Mouse (Mus musculus): ENCODE results near the gene Kncn. TPM values are rescaled to one million over a fixed set of nuclear protein-coding genes. Genes with fewer than 3 reads are reported as not detected.

The Kncn gene
- total and polyA plus RNA-seq, 2 experiments from 2014 or later, result 0.10 TPM; not detected in 1

GRCm38 (mm10) chr4:115869512-115870210 is 14.5 kb upstream of the Kncn start:
- no peak overlapping the region for H3K9ac ChIP-seq (replicated peaks; ENCODE audit: low read length)
- no peak for DNase-seq (ENCODE audit: low spot score)

GRCm38 (mm10) chr4:115873231-115873630 is 11.0 kb upstream of the Kncn start:
- 71% methylated on average over 3 of the region's 3 CpGs for WGBS
- no peak overlapping the region for H3K9ac ChIP-seq (replicated peaks; ENCODE audit: low read length)
- no peak for ATAC-seq

More at GRCm38 (mm10) chr4:115869512-115870210, 14.5 kb upstream of the Kncn start:
- H3K27me3 ChIP-seq (ENCODE audit: insufficient read depth, low read length), result no peaks in the 10 kb centered on the region
- H3K4me1 ChIP-seq (ENCODE audit: insufficient read depth, low read length), result peaks cover 4% of the 10 kb centered on the region; the same call in 1 of the 2 replicates
- no peak for TF ChIP-seq CTCF (IDR thresholded peaks at IDR 0.05; ENCODE audit: low read depth)
- H3K27ac ChIP-seq, result no peak overlapping the region
- no peak overlapping the region for H3K4me3 ChIP-seq (ENCODE audit: low read length)
- H3K36me3 ChIP-seq (ENCODE audit: insufficient read depth, low read length), result 0 out of 2 replicates have a peak, but pooled peaks cover 6% of the 10 kb centered on the region
- WGBS, result 29% methylated on average over 16 of the region's 16 CpGs
- H3K4me2 ChIP-seq (ENCODE audit: low read depth, low read length), result no peak overlapping the region
- H3K9me3 ChIP-seq (ENCODE audit: low read length), result no peaks in the 10 kb centered on the region
- peak; percentile 31; the same call in 1 of the 2 replicates for ATAC-seq

GRCm38 (mm10) chr4:115878216-115878678 is 6.0 kb upstream of the Kncn start:
- no peaks in the 10 kb centered on the region for H3K36me3 ChIP-seq (ENCODE audit: insufficient read depth, low read length)
- ATAC-seq, result peak; percentile 18; the same call in 1 of the 2 replicates
- H3K9ac ChIP-seq (replicated peaks; ENCODE audit: low read length), result no peak overlapping the region; the same call in 1 of the 2 replicates
- no peaks in the 10 kb centered on the region for H3K9me3 ChIP-seq (ENCODE audit: low read length)
- H3K4me2 ChIP-seq (ENCODE audit: low read depth, low read length), result 0 out of 2 replicates have a peak overlapping the region, but pooled peaks have one; percentile 13
- DNase-seq (ENCODE audit: low spot score), result peak; percentile 20
- H3K4me3 ChIP-seq (ENCODE audit: low read length), result no peak overlapping the region
- peaks cover 18% of the 10 kb centered on the region for H3K4me1 ChIP-seq (ENCODE audit: insufficient read depth, low read length)
- WGBS, result 5% methylated on average over 11 of the region's 11 CpGs
- peak overlapping the region; percentile 8; the same call in 1 of the 2 replicates for H3K27ac ChIP-seq
- no peaks in the 10 kb centered on the region for H3K27me3 ChIP-seq (ENCODE audit: insufficient read depth, low read length)
- no peak for TF ChIP-seq CTCF (IDR thresholded peaks at IDR 0.05; ENCODE audit: low read depth)

More at GRCm38 (mm10) chr4:115873231-115873630, 11.0 kb upstream of the Kncn start:
- H3K36me3 ChIP-seq (ENCODE audit: insufficient read depth, low read length), result 0 out of 2 replicates have a peak, but pooled peaks cover 6% of the 10 kb centered on the region
- no peaks in the 10 kb centered on the region for H3K9me3 ChIP-seq (ENCODE audit: low read length)
- H3K4me1 ChIP-seq (ENCODE audit: insufficient read depth, low read length), result peaks cover 5% of the 10 kb centered on the region; the same call in 1 of the 2 replicates
- no peak for DNase-seq (ENCODE audit: low spot score)
- H3K4me3 ChIP-seq (ENCODE audit: low read length), result no peak overlapping the region
- H3K27me3 ChIP-seq (ENCODE audit: insufficient read depth, low read length), result no peaks in the 10 kb centered on the region
- TF ChIP-seq CTCF (IDR thresholded peaks at IDR 0.05; ENCODE audit: low read depth), result no peak
- no peak overlapping the region for H3K27ac ChIP-seq
- H3K4me2 ChIP-seq (ENCODE audit: low read depth, low read length), result no peak overlapping the region

DNA sequence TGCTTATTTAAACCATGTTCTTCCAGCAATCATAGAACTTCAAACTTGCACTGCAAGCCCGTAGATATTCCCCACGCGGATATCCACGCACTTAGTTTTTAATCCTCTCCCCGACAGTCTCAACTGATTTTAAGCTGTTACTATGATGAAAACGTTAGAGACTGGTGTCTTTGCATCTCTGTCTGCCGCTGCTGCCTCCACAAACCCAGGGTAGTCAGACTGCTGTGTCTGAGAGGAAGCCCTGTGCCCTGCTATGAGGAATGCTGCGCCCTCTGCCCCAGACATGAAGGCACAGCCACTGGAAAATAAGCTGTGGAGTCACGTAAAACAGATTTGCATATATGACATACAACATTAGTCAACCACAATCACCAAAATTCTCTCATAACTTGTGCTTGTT is 5.4 kb upstream of the Kncn start:
- 39% methylated on average over 9 of the region's 9 CpGs for WGBS
- H3K27ac ChIP-seq, result no peak overlapping the region

DNA sequence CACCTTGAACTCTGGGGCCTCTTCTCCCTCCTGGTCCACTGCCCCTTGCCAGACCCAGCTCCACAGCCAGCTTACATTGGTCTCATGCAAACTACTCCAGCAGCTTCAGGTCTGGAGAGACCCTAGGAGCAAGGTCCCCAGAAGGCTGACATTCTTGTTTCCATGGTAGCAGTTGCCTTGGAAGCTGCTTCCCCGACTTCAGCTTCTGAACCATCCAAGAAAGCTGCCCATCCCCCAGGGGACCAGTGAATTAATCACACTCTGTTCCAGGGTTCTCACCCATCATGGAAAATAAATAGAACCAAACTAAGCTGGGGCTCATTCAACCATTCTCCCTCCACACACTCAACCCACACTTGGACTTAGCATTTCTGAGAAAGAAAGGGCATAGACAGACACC is 3.0 kb upstream of the Kncn start:
- 0% methylated on average over 1 of the region's 1 CpGs for WGBS
- H3K4me3 ChIP-seq (ENCODE audit: low read length), result no peak overlapping the region
- no peaks in the 10 kb centered on the region for H3K9me3 ChIP-seq (ENCODE audit: low read length)
- no peak overlapping the region; the same call in 1 of the 2 replicates for H3K27ac ChIP-seq
- peak; percentile 48 for ATAC-seq
- no peaks in the 10 kb centered on the region for H3K36me3 ChIP-seq (ENCODE audit: insufficient read depth, low read length)
- peak; percentile 86 for DNase-seq (ENCODE audit: low spot score)
- H3K27me3 ChIP-seq (ENCODE audit: insufficient read depth, low read length), result no peaks in the 10 kb centered on the region
- H3K9ac ChIP-seq (replicated peaks; ENCODE audit: low read length), result no peak overlapping the region
- H3K4me2 ChIP-seq (ENCODE audit: low read depth, low read length), result no peak overlapping the region
- TF ChIP-seq CTCF (IDR thresholded peaks at IDR 0.05; ENCODE audit: low read depth), result no peak
- peaks cover 23% of the 10 kb centered on the region for H3K4me1 ChIP-seq (ENCODE audit: insufficient read depth, low read length)

More for the DNA sequence above, 5.4 kb upstream of the Kncn start:
- Histone ChIP-seq H3K27me3 (ENCODE audit: insufficient read depth, low read length) (no peaks in the 10 kb centered on the region), H3K4me3 (ENCODE audit: low read length) (no peak overlapping the region), H3K9ac (replicated peaks; ENCODE audit: low read length) (no peak overlapping the region), H3K9me3 (ENCODE audit: low read length) (no peaks in the 10 kb centered on the region), H3K4me1 (ENCODE audit: insufficient read depth, low read length) (peaks cover 18% of the 10 kb centered on the region), H3K4me2 (ENCODE audit: low read depth, low read length) (no peak overlapping the region), H3K36me3 (ENCODE audit: insufficient read depth, low read length) (no peaks in the 10 kb centered on the region)
- DNase-seq (ENCODE audit: low spot score) (no peak), ATAC-seq (no peak)
- no peak for TF ChIP-seq CTCF (IDR thresholded peaks at IDR 0.05; ENCODE audit: low read depth)

DNA sequence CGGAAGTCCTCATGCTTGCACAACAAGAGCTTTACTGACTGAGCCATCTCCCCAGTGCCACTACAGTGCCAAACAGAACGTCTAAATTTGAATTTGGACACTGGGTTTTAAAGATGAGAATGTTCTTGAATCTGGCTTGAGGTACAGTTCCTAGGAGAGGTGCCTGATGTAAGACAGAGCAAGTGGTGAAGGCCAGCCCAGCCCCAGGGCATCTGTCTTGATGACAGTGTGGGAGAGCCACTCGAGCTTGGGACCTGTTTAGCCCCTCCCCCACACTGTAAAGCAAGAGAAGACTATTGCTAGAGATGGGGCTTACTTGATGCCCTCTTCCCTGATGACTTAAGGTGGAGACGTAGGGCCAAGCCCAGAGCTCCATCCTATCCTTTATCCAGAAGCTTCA is 2.0 kb upstream of the Kncn start:
- ATAC-seq, result no peak
- no peaks in the 10 kb centered on the region for H3K36me3 ChIP-seq (ENCODE audit: insufficient read depth, low read length)
- 54% methylated on average over 4 of the region's 4 CpGs for WGBS

More for the DNA sequence above, 2.0 kb upstream of the Kncn start:
- Histone ChIP-seq H3K4me1 (ENCODE audit: insufficient read depth, low read length) (peaks cover 23% of the 10 kb centered on the region), H3K9me3 (ENCODE audit: low read length) (no peaks in the 10 kb centered on the region), H3K9ac (replicated peaks; ENCODE audit: low read length) (no peak overlapping the region), H3K27ac (no peak overlapping the region), H3K4me2 (ENCODE audit: low read depth, low read length) (no peak overlapping the region), H3K27me3 (ENCODE audit: insufficient read depth, low read length) (no peaks in the 10 kb centered on the region), H3K4me3 (ENCODE audit: low read length) (no peak overlapping the region)
- DNase-seq (ENCODE audit: low spot score), result no peak
- no peak for TF ChIP-seq CTCF (IDR thresholded peaks at IDR 0.05; ENCODE audit: low read depth)

Measured in hindbrain, postnatal 0 days (tissue).